Mouse (Mus musculus) c-Kit-negative CD71-positive TER-119-positive erythroid progenitor cells, embryonic 14.5 days (primary cell): ENCODE measurements around the gene Sez6l2.

Experiments
- DNase-seq: peaks from one replicate; pipeline ENCODE4 v3.0.0-alpha.2; 2013; ENCODE audit warnings: low read depth, low spot score

The Sez6l2 gene

GRCm38 (mm10) chr7:126959780-126960179 lies 9.4 kb downstream of the Sez6l2 start:
- no peak for DNase-seq

DNA sequence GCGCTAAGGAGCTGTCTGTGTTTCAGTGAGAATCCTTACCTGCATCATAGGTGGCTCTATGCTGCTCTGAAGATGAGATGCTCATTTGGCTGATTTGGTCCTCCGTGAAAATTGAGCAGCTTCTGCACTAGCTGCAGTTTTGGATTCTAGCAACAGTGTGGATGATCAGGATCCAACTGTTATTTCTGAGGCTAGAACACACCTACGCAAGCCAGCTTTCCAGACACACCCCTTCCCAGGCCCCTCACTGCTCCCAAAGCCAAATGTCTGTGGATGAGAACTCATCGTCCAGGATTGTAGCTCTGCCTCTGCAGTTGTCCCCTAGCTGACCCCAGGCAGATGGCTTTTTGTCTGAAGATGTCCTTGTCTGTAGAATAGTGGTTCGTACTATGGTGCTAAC lies 10.7 kb downstream of the Sez6l2 start:
- no peak for DNase-seq

DNA sequence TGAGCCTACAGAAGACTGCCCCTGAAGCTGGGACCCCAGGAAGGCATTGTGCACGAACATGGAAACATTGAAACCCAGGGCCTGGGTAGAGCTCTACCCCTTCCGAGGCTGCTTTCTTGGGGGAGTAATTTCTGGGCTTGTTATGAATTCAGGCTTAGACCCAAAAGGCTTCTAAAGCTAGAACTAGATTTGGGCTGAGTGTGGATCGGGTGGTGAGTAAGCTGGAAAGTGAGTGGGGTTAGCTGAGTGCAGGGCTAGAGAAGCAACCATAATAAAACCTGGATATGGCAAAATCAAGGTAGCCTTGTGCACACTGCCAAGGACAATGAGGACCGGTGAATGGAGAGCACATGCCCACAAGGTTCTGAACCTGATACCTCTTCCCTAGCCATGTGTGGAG lies 11.6 kb downstream of the Sez6l2 start:
- DNase-seq, result no peak

- DNase-seq, result no peak
Observed at GRCm38 (mm10) chr7:126963548-126964286, 13.4 kb downstream of the Sez6l2 start.

DNA sequence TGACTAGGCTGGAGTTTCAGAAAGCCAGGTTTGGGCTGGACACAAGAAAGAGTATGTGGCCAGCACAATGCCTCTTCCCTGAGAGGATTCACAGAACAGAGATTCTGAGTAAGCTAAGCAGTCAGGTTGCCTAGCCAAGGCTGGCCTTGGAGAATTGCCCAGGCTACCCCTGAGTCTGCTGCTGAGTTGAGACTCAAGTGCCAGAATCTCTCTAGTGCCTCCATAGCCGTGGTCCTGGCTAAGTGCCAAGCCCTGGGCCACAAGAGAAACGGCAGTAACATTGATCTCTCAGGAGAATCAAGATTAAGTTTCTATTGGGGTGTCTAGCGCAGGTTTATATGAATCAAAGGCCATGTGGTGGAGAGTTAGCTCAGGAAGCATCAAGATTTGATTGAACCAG lies 15.2 kb downstream of the Sez6l2 start:
- DNase-seq, result no peak

DNA sequence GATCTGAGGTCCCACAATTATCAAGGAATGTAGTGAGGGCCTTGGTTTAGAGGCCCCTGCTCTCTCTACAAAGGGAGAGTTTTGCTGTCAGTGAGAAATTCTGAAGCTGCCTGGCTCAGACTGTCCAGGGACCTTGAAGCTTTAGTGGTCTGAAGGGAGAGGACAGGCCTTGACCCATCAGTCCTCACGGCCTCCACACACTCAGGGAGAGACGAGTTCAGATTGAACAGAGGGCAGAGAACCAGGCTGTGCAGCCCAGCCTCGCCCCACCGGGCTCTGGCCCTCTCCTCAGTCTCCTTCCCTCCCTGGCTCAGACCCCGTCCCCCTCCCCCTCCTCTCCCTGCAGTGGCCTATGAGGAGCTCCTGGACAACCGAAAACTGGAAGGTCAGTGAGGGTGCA lies 17.0 kb downstream of the Sez6l2 start:
- DNase-seq, result no peak

DNA sequence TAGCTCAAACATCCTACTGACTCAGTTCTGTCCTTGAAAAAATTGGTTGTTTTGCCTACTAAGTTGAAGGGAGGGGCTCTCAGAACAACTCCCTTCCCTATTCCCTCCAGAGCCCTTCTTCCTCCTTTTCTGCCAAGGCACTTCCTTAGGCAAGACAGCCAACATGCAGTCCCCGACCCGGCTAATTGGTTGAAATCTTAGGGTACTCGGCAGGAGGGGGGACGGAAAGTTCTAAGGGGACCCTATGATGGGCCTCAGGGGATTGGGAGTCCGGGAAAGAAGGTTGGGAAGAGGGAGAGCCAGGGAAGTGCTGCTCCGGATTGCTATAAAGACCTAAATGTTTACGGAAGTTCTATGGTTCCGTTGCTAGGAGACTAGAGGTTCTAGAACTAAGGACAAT lies 25.1 kb downstream of the Sez6l2 start:
- no peak for DNase-seq

- DNase-seq, result no peak
Observed at GRCm38 (mm10) chr7:126975893-126975949, 25.4 kb downstream of the Sez6l2 start, which contains the start of gene Cdipt. TSS of gene Cdipt (plus strand) at chr7:126975914.

GRCm38 (mm10) chr7:126975950-126976866 lies 25.8 kb downstream of the Sez6l2 start, which contains the start of gene Cdiptos:
TSS of gene Cdiptos (minus strand) at chr7:126976098.
- DNase-seq, result peak; percentile 94

DNA sequence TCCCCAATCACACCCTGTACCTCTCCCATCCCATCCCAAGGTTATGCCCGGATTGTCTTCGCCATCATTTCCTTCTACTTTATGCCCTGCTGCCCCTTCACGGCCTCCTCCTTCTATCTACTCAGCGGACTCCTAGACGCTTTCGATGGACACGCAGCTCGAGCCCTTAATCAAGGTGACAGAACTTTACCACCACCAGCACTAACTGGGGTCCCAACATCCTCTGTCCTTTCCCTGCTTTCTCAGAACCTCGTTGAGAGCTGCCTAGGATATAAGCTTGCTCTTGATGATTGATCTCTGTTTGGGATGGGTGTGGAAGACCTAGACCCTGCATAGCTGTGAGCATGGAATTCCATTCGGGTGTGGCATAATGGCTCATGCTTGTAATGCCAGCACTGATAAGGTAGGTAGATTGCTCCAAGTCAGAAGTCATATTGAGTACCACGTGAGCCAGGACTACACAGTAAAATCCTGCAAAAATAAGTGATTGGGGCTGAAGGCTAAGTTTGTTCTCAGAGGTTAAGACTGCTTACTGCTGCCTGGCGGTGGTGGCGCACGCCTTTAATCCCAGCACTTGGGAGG lies 26.6 kb downstream of the Sez6l2 start:
- DNase-seq, result peak; percentile 40

DNA sequence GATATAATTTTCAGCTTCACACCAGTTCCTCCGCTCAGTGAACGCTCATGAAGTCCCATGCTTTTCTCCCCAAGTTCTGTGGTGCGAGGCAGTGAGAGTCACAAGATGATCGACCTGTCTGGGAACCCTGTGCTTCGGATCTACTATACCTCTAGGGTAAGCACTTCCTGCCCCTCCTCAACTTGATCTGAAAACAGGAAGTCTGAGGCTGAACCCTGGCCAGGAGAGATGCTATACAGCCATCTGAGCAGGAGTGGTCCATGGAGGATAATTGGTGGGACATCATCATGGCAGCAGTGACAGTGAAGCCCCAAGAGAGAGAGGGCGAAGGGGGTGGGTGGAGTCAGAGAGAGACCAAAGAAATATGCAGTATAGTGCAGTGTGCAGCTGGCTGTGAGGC lies 28.5 kb downstream of the Sez6l2 start:
- DNase-seq, result no peak

- no peak for DNase-seq
Observed at GRCm38 (mm10) chr7:126981601-126982000, 31.2 kb downstream of the Sez6l2 start.

GRCm38 (mm10) chr7:126982054-126982453 lies 31.7 kb downstream of the Sez6l2 start:
- DNase-seq, result no peak

GRCm38 (mm10) chr7:126983113-126983512 lies 32.8 kb downstream of the Sez6l2 start:
- DNase-seq, result no peak

DNA sequence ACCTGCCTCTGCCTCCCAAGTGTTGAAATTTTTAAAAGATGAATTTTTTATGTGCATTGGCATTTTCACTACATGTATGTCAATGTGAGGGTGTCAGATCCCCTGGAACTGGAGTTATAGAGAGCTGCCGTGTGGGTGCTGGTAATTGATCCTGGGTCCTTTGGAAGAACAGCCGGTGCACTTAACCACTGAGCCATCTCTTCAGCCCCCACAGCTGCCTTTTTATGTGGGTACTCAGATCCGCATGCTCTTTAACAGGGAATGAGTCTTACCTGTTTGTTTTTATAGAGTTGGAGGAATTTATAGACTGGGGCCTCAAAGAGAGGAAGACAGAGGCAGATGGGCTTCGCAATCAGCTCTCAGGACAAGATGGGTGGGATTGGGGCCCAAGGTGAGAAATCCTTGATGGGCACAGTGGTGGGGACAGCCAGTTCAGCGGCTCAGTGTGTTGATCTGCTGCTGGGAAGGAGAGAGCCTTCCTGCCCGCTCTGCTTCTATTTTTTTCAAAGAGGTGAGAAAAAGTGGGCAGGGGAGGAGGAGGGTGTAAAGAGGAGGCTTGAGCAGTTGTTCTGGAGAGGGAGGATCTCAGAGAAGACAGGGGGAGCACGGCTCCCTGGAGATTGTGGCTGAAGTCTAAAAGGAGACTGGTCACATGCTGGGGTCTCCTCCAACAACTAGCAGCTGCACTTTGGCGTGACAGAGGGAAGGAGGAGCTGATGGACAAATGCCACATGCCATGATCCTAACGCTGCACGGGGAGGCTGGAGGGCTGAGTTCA lies 34.5 kb downstream of the Sez6l2 start:
- no peak for DNase-seq

GRCm38 (mm10) chr7:126986319-126986718 lies 36.0 kb downstream of the Sez6l2 start:
- no peak for DNase-seq

DNA sequence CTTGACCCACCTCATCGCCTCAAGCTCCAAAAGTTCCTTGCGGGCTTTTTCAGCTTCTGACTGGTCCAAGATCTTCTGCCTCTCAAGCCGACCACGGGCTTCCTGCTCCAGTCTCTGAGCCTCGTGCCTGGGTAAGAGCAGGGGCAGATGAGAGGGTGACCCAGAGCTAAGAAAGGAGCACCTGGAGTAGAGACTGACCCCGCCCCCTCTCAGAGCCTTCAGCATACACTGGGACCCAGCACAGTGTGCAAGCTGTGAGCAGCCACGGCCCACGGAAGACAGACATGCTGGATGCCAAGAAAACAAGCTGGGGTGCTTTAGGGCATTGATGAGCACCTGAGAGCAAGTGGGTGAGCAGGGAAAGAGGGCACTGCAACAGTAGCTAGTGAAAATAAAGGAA lies 38.5 kb downstream of the Sez6l2 start:
- no peak for DNase-seq

DNA sequence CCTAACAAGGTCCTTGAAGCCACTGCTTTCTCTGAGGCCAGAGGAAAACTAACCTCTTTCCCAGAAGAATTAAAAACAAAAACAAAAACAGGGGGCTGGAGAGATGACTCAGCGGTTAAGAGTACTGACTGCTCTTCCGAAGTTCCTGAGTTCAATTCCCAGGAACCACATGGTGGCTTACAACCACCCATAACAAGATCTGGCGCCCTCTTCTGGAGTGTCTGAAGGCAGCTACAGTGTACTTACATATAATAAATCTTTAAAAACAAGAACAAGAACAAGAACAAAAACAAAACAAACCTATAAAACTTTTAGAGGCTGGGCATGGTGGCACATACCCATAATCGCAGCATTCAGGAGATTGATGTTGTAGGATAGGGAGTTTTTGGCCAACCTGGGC lies 46.1 kb downstream of the Sez6l2 start:
- no peak for DNase-seq

DNA sequence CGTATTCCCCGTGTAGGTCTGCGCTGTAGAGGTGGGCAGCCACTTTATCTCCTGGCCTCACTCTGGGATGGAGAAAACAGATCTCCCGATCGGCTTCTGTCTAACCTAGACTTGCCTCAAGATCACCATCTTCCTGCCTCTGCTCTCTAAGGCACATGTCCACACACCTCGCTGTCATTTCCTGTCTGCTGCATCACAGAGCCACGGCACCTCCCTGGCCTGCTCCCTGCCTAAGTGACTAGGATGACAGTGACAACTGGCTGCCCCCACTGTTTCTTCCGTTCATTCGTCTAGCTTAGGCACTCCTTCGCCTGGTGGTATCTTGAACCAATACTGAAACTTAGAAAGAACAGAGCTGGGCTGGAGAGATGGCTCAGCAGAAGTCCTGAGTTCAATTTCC lies 49.2 kb downstream of the Sez6l2 start:
- DNase-seq, result no peak

GRCm38 (mm10) chr7:127003620-127004019 lies 53.3 kb downstream of the Sez6l2 start:
- DNase-seq, result no peak

DNA sequence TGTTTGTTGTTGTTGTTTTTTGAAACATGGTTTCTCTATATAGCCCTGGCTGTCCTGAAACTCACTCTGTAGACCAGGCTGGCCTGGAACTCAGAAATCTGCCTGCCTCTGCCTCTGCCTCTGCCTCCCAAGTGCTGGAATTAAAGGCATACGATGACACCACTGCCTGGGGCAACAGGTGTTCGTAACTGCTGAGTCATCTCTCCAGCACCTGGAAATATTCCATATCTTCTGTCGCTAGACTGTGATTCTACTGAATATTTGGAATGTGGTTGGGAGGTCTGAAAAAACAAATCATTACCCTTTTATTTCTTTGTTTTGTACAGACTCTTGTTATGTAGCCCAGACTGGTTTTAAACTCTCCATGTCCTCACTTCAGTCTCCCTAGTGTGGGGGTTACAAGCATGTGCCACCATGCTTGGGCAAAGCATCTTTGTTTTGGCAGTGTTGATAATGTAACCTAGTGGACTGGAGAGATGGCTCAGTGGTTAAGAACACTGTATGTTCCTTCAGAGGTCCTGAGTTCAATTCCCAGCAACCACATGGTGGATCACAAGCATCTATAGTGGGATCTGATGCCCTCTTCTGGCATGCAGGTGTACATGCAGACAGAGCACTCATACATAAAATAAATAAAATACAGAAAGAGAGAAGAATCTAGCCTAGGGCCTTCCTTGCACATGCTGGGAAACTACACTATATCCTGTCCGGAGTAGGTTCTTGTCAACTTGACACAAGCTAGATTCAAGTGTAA lies 53.9 kb downstream of the Sez6l2 start:
- no peak for DNase-seq
